ENCODE assay signal across 8 mouse cellular contexts in genomic region chr8:120518736-120519534, GRCm38 (mm10).
DNase-seq lines count a peak whose midpoint lies in the region; ATAC-seq and TF ChIP-seq lines count a peak whose summit lies in the region.

No protein-coding gene starts in this region.

- DNase-seq in forebrain, embryonic 11.5 days (ENCODE audit: low spot score) = peak; percentile 72
- DNase-seq in midbrain, embryonic 14.5 days = no peak
- peak; percentile 92 for DNase-seq in lung, postnatal 0 days (ENCODE audit: low spot score)
- no peak for DNase-seq in thymus, postnatal 14 days
- no peak for DNase-seq in spleen, postnatal 4 days (ENCODE audit: low spot score in 2 of 2)

- H3K27me3 ChIP-seq in forebrain, embryonic 11.5 days (ENCODE audit: control insufficient read depth, insufficient read depth, low read length) = peaks cover 9% of the 10 kb centered on the region
- H3K27me3 ChIP-seq in forebrain, embryonic 16.5 days (replicated peaks; ENCODE audit: control insufficient read depth, insufficient read depth, low read length) = no peaks in the 10 kb centered on the region
- H3K27me3 ChIP-seq in midbrain, embryonic 12.5 days = peaks cover 32% of the 10 kb centered on the region
- H3K27me3 ChIP-seq in midbrain, embryonic 14.5 days (ENCODE audit: control insufficient read depth, insufficient read depth, low read length) = no peaks in the 10 kb centered on the region
- H3K27me3 ChIP-seq in heart, embryonic 13.5 days (replicated peaks) = no peaks in the 10 kb centered on the region
- H3K27me3 ChIP-seq in lung, postnatal 0 days (replicated peaks; ENCODE audit: insufficient read depth, low read length) = no peaks in the 10 kb centered on the region

- TF ChIP-seq EP300 in lung, postnatal 0 days (IDR thresholded peaks at IDR 0.05) = no peak

- 48% methylated on average over 14 of the region's 14 CpGs for WGBS in forebrain, embryonic 11.5 days
- 59% methylated on average over 14 of the region's 14 CpGs for WGBS in forebrain, embryonic 16.5 days
- WGBS in midbrain, embryonic 12.5 days = 62% methylated on average over 14 of the region's 14 CpGs
- WGBS in midbrain, embryonic 14.5 days = 69% methylated on average over 14 of the region's 14 CpGs
- WGBS in heart, embryonic 13.5 days = 60% methylated on average over 14 of the region's 14 CpGs
- WGBS in lung, postnatal 0 days = 61% methylated on average over 14 of the region's 14 CpGs

- no peak overlapping the region for H3K27ac ChIP-seq in forebrain, embryonic 11.5 days (ENCODE audit: low read depth, low read length)
- no peak overlapping the region for H3K27ac ChIP-seq in forebrain, embryonic 16.5 days (ENCODE audit: low read length)
- H3K27ac ChIP-seq in midbrain, embryonic 12.5 days (replicated peaks) = peak overlapping the region; percentile 60
- H3K27ac ChIP-seq in midbrain, embryonic 14.5 days (replicated peaks; ENCODE audit: low read depth, low read length) = no peak overlapping the region; the same call in 1 of the 2 replicates
- peak overlapping the region; percentile 36; the same call in 1 of the 2 replicates for H3K27ac ChIP-seq in heart, embryonic 13.5 days (replicated peaks)
- H3K27ac ChIP-seq in lung, postnatal 0 days (ENCODE audit: low read length) = no peak overlapping the region

- H3K9ac ChIP-seq in forebrain, embryonic 11.5 days (ENCODE audit: low read length) = no peak overlapping the region
- H3K9ac ChIP-seq in forebrain, embryonic 16.5 days (replicated peaks; ENCODE audit: low read depth, low read length) = no peak overlapping the region
- H3K9ac ChIP-seq in midbrain, embryonic 12.5 days (replicated peaks) = no peak overlapping the region
- no peak overlapping the region for H3K9ac ChIP-seq in midbrain, embryonic 14.5 days (replicated peaks; ENCODE audit: low read length)
- no peak overlapping the region for H3K9ac ChIP-seq in heart, embryonic 13.5 days
- no peak overlapping the region for H3K9ac ChIP-seq in lung, postnatal 0 days (replicated peaks; ENCODE audit: low read depth)

- no peak overlapping the region for H3K4me3 ChIP-seq in forebrain, embryonic 11.5 days (ENCODE audit: low read depth, low read length)
- no peak overlapping the region for H3K4me3 ChIP-seq in forebrain, embryonic 16.5 days (replicated peaks; ENCODE audit: low read length)
- H3K4me3 ChIP-seq in midbrain, embryonic 12.5 days = no peak overlapping the region
- H3K4me3 ChIP-seq in midbrain, embryonic 14.5 days (replicated peaks; ENCODE audit: low read depth, low read length) = no peak overlapping the region
- no peak overlapping the region for H3K4me3 ChIP-seq in heart, embryonic 13.5 days
- no peak overlapping the region for H3K4me3 ChIP-seq in lung, postnatal 0 days (ENCODE audit: low read depth, low read length)

- no peaks in the 10 kb centered on the region for H3K9me3 ChIP-seq in forebrain, embryonic 11.5 days (ENCODE audit: control insufficient read depth, low read length)
- no peaks in the 10 kb centered on the region for H3K9me3 ChIP-seq in forebrain, embryonic 16.5 days (ENCODE audit: control insufficient read depth, low read length)
- H3K9me3 ChIP-seq in midbrain, embryonic 12.5 days = no peaks in the 10 kb centered on the region
- H3K9me3 ChIP-seq in midbrain, embryonic 14.5 days (ENCODE audit: control insufficient read depth, low read length) = no peaks in the 10 kb centered on the region
- no peaks in the 10 kb centered on the region for H3K9me3 ChIP-seq in heart, embryonic 13.5 days
- no peaks in the 10 kb centered on the region for H3K9me3 ChIP-seq in lung, postnatal 0 days (ENCODE audit: low read length)

- no peak overlapping the region for H3K4me2 ChIP-seq in forebrain, embryonic 11.5 days (ENCODE audit: low read depth, low read length, severe bottlenecking)
- H3K4me2 ChIP-seq in forebrain, embryonic 16.5 days (ENCODE audit: low read length) = no peak overlapping the region
- no peak overlapping the region for H3K4me2 ChIP-seq in midbrain, embryonic 12.5 days (replicated peaks)
- H3K4me2 ChIP-seq in midbrain, embryonic 14.5 days (ENCODE audit: low read length) = no peak overlapping the region
- H3K4me2 ChIP-seq in heart, embryonic 13.5 days = no peak overlapping the region
- no peak overlapping the region for H3K4me2 ChIP-seq in lung, postnatal 0 days (replicated peaks; ENCODE audit: low read depth, low read length)

- peaks cover 67% of the 10 kb centered on the region for H3K4me1 ChIP-seq in forebrain, embryonic 11.5 days (replicated peaks; ENCODE audit: control insufficient read depth, insufficient read depth, low read length)
- H3K4me1 ChIP-seq in forebrain, embryonic 16.5 days (replicated peaks; ENCODE audit: control insufficient read depth, insufficient read depth, low read length) = peaks cover 95% of the 10 kb centered on the region
- H3K4me1 ChIP-seq in midbrain, embryonic 12.5 days = peaks cover 96% of the 10 kb centered on the region
- H3K4me1 ChIP-seq in midbrain, embryonic 14.5 days (ENCODE audit: control insufficient read depth, insufficient read depth, low read length) = peaks cover 87% of the 10 kb centered on the region
- peaks cover 88% of the 10 kb centered on the region for H3K4me1 ChIP-seq in heart, embryonic 13.5 days
- peaks cover 5% of the 10 kb centered on the region; the same call in 1 of the 2 replicates for H3K4me1 ChIP-seq in lung, postnatal 0 days (ENCODE audit: insufficient read depth, low read depth, low read length)

- no peaks in the 10 kb centered on the region for H3K36me3 ChIP-seq in forebrain, embryonic 11.5 days (ENCODE audit: control insufficient read depth, insufficient read depth, low read length)
- H3K36me3 ChIP-seq in forebrain, embryonic 16.5 days (ENCODE audit: control insufficient read depth, insufficient read depth) = no peaks in the 10 kb centered on the region
- no peaks in the 10 kb centered on the region for H3K36me3 ChIP-seq in midbrain, embryonic 12.5 days
- no peaks in the 10 kb centered on the region for H3K36me3 ChIP-seq in midbrain, embryonic 14.5 days (ENCODE audit: control insufficient read depth, insufficient read depth, low read length)
- no peaks in the 10 kb centered on the region for H3K36me3 ChIP-seq in heart, embryonic 13.5 days
- no peaks in the 10 kb centered on the region for H3K36me3 ChIP-seq in lung, postnatal 0 days (ENCODE audit: insufficient read depth, low read length)

- TF ChIP-seq CTCF in lung, postnatal 0 days (IDR thresholded peaks at IDR 0.05) = peak; percentile 20

- ATAC-seq in forebrain, embryonic 11.5 days (replicated peaks; ENCODE audit: low FRiP score) = no peak
- ATAC-seq in forebrain, embryonic 16.5 days = no peak
- no peak for ATAC-seq in midbrain, embryonic 12.5 days (ENCODE audit: low FRiP score, low read depth)
- ATAC-seq in midbrain, embryonic 14.5 days (ENCODE audit: low FRiP score, low TSS enrichment) = no peak
- ATAC-seq in heart, embryonic 13.5 days (ENCODE audit: extremely low read depth, insufficient number of reproducible peaks, low FRiP score, low TSS enrichment) = no peak
- ATAC-seq in lung, postnatal 0 days = peak; percentile 66

Comparison
In these comparisons a context has a peak if more than half of its experiments do, and no peak if none do; other contexts are left out.
1. H3K27ac ChIP-seq: peak in midbrain, embryonic 12.5 days (single experiment) and heart, embryonic 13.5 days (single experiment); none in forebrain, embryonic 11.5 days (single experiment), forebrain, embryonic 16.5 days (single experiment), midbrain, embryonic 14.5 days (single experiment) and lung, postnatal 0 days (single experiment).
2. DNase-seq: peak in forebrain, embryonic 11.5 days (single experiment) and lung, postnatal 0 days (single experiment); none in midbrain, embryonic 14.5 days (single experiment), thymus, postnatal 14 days (single experiment) and spleen, postnatal 4 days (0 of 2).